Mouse (Mus musculus) testis, adult 2 months (tissue): ENCODE data around the gene Cpn1.

ENCODE experiments used
- CTCF ChIP-seq: fragments of 200-500 bp; IDR thresholded peaks from 2 replicates; pipeline ENCODE4 v1.5.1; 2012; ENCODE audit warnings: low read depth, mild to moderate bottlenecking, inconsistent platforms, low read length, moderate library complexity; ENCODE audit not compliant: control insufficient read depth, insufficient read depth, insufficient replicate concordance
- POLR2A ChIP-seq: fragments of 200-500 bp; IDR thresholded peaks from 2 replicates; pipeline ENCODE4 v1.6.1; 2012; ENCODE audit warnings: low read depth, mild to moderate bottlenecking, inconsistent platforms, low read length, moderate library complexity; ENCODE audit not compliant: control insufficient read depth

GRCm38 (mm10) chr19:44024921-44025585, 38.7 kb upstream of the Cpn1 start:
- TF ChIP-seq CTCF (no peak), POLR2A (no peak)
